Mouse (Mus musculus) heart, postnatal 0 days (tissue): ENCODE results near the gene Hivep3.

Source experiments
- CTCF ChIP-seq: IDR thresholded peaks from 2 replicates; pipeline ENCODE4 v1.5.1; 2016; ENCODE audit warnings: antibody characterized with exemption, control low read depth, low read depth
- EP300 ChIP-seq: IDR thresholded peaks from 2 replicates; pipeline ENCODE4 v1.6.1; 2016; ENCODE audit warnings: antibody characterized with exemption, low read depth

DNA sequence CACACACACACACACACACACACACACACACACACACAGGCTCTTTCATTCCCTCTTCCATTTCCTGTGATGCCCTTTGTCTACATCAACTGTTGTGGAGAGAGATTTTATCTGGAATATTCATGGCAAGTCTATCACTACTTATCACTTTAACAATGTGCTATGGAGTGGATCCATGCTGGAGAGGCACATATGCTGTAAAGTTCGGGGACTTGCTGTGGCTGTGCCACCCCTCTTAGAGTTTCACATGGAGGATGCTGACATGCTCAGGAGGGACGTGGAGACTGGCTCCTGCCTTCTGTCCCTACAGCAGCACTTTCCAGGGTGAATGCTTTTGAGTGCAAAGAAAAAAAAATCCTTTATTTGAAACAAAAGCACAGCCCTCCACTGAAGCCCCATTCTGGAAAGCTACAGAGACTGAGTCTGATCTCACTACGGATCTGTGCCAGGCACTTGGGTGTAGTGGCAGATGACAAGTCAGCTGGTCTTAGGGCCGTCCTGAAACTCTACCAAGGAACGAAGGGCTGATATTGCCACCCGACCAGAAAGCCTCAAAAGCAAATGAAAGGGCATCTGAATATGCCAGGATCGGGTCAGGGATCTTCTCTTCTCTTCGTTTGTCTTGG lies 143.1 kb downstream of the Hivep3 start:
- TF ChIP-seq EP300 (no peak), CTCF (no peak)
